In the genomic region with DNA sequence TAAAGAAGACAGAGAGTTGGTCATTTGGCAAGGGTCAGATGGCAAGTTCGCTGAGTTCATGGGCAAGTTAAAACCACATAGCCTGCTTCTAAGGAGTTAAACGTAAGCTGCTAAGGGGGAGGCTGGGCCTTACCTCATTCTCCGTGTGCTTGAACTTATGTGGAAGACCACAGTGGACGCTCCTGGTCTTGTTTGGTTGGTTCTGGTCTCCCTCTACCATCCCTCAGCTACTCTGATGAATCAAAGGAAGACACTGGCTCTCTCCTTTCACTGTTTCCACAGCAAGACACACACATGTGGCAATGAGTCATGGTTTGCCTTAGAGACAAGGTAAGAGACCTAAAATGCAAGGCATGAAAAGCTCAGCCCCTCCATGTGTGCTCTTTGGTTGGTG, we compare ENCODE assay signal across 23 mouse cellular contexts.
A peak's percentile ranks its signal among the peaks of the same experiment; 100 is the strongest.
DNase-seq lines count a peak whose midpoint lies in the region; ATAC-seq and TF ChIP-seq lines count a peak whose summit lies in the region.
"Had no signal": no experiment of that assay in that cellular context is flagged by ENCODE, and none has a peak within 500 bp of the region (broad histone marks: within the 10 kb centered on the region; RNA-seq: fewer than 3 reads in every experiment).

No protein-coding gene starts in this region.

- TF ChIP-seq CTCF in kidney, postnatal 0 days (IDR thresholded peaks at IDR 0.05; ENCODE audit: low read depth): no peak
- no peak for TF ChIP-seq CTCF in kidney, adult 2 months (conservative IDR thresholded peaks at IDR 0.05; ENCODE audit: insufficient read depth, insufficient read length, low read depth, low read length)
- TF ChIP-seq CTCF in G1E (IDR thresholded peaks at IDR 0.05; ENCODE audit: low read depth, low read length) (no peak), Patski (IDR thresholded peaks at IDR 0.05) (no peak)

- POLR2A ChIA-PET in Patski (lab: Charles Lee): no interaction called here

- H3K9me3 ChIP-seq in kidney, postnatal 0 days (replicated peaks; ENCODE audit: low read length): no peaks in the 10 kb centered on the region
- H3K9me3 ChIP-seq in G1E (replicated peaks): no peaks in the 10 kb centered on the region
- H3K9me3 ChIP-seq in neural tube, embryonic 14.5 days (ENCODE audit: control insufficient read depth, low read length): no peaks in the 10 kb centered on the region
- H3K9me3 ChIP-seq: embryonic facial prominence, embryonic 13.5 days; heart, embryonic 10.5 days; hindbrain, embryonic 12.5 days; intestine, embryonic 15.5 days; liver, embryonic 12.5 days; lung, embryonic 15.5 days; midbrain, embryonic 12.5 days had no signal

- in situ Hi-C loops in Patski (cut with MboI; ENCODE audit: low pct_unique_long_range_greater_than_20kb): loop anchor here (25.0 kb wide), 1 partner anchor 205 kb away; no protein-coding TSS in a partner anchor

- H3K27me3 ChIP-seq in kidney, postnatal 0 days (ENCODE audit: insufficient read depth, low read length): no peaks in the 10 kb centered on the region
- H3K27me3 ChIP-seq in kidney, adult 2 months (replicated peaks; ENCODE audit: control insufficient read depth, insufficient read depth, low read length): no peaks in the 10 kb centered on the region
- H3K27me3 ChIP-seq in G1E (ENCODE audit: insufficient read depth, low read length) (peaks cover 6% of the 10 kb centered on the region; the same call in 1 of the 2 replicates), Patski (peaks cover 59% of the 10 kb centered on the region)
- H3K27me3 ChIP-seq in neural tube, embryonic 14.5 days (ENCODE audit: control insufficient read depth, insufficient read depth, low read length): no peaks in the 10 kb centered on the region
- H3K27me3 ChIP-seq: hindbrain, embryonic 12.5 days; intestine, embryonic 15.5 days; lung, embryonic 15.5 days had no signal

- 0 out of 2 replicates have a peak, but pooled peaks cover 10% of the 10 kb centered on the region for H3K4me1 ChIP-seq in kidney, postnatal 0 days (replicated peaks; ENCODE audit: insufficient read depth, low read length)
- peaks cover 6% of the 10 kb centered on the region; the same call in 1 of the 2 replicates for H3K4me1 ChIP-seq in kidney, adult 2 months (ENCODE audit: control insufficient read depth, insufficient read depth, low read length)
- peaks cover 67% of the 10 kb centered on the region for H3K4me1 ChIP-seq in G1E (ENCODE audit: insufficient read depth, low read depth, low read length)
- H3K4me1 ChIP-seq in neural tube, embryonic 14.5 days (ENCODE audit: control insufficient read depth, insufficient read depth, low read length): peaks cover 29% of the 10 kb centered on the region
- H3K4me1 ChIP-seq: liver, embryonic 12.5 days; lung, embryonic 15.5 days had no signal

- CTCF ChIA-PET in Patski (lab: Charles Lee): interaction anchor here (1.0 to 2.7 kb wide), 7 partner anchors 18 to 399 kb away, joined by 3 to 10 read pairs (median 3); no protein-coding TSS in a partner anchor

- WGBS in kidney, postnatal 0 days: 5% methylated on average over 4 of the region's 4 CpGs
- 50% methylated on average over 4 of the region's 4 CpGs for WGBS in kidney, adult 2 months
- WGBS in neural tube, embryonic 14.5 days: 17% methylated on average over 4 of the region's 4 CpGs

- peak overlapping the region; percentile 47; the same call in 1 of the 2 replicates for H3K27ac ChIP-seq in kidney, postnatal 0 days
- no peak overlapping the region for H3K27ac ChIP-seq in kidney, adult 2 months (ENCODE audit: insufficient read depth, low read depth, low read length)
- no peak overlapping the region for H3K27ac ChIP-seq in neural tube, embryonic 14.5 days (ENCODE audit: low read depth, low read length)
- H3K27ac ChIP-seq: embryonic facial prominence, embryonic 13.5 days; heart, embryonic 10.5 days; hindbrain, embryonic 12.5 days; intestine, embryonic 15.5 days; liver, embryonic 12.5 days; lung, embryonic 15.5 days; macrophage; midbrain, embryonic 12.5 days had no signal

- H3K4me2 ChIP-seq in kidney, postnatal 0 days (ENCODE audit: low read length): no peak overlapping the region
- no peak overlapping the region for H3K4me2 ChIP-seq in neural tube, embryonic 14.5 days (ENCODE audit: low read depth, low read length)
- H3K4me2 ChIP-seq: embryonic facial prominence, embryonic 13.5 days; hindbrain, embryonic 12.5 days; intestine, embryonic 15.5 days; liver, embryonic 12.5 days; lung, embryonic 15.5 days; midbrain, embryonic 12.5 days had no signal

- no peak overlapping the region for H3K4me3 ChIP-seq in kidney, postnatal 0 days (replicated peaks; ENCODE audit: low read depth, low read length)
- no peak overlapping the region for H3K4me3 ChIP-seq in kidney, adult 2 months (ENCODE audit: insufficient read depth, low read depth, low read length)
- H3K4me3 ChIP-seq in G1E (ENCODE audit: low read depth, low read length): peak overlapping the region; percentile 49; the same call in 1 of the 2 replicates
- no peak overlapping the region for H3K4me3 ChIP-seq in neural tube, embryonic 14.5 days (ENCODE audit: low read depth, low read length)
- H3K4me3 ChIP-seq: embryonic facial prominence, embryonic 13.5 days; heart, embryonic 10.5 days; hindbrain, embryonic 12.5 days; intestine, embryonic 15.5 days; liver, embryonic 12.5 days; lung, embryonic 15.5 days; midbrain, embryonic 12.5 days had no signal

- H3K9ac ChIP-seq in kidney, postnatal 0 days (ENCODE audit: low read depth, low read length): no peak overlapping the region
- 0 out of 2 replicates have a peak overlapping the region, but pooled peaks have one; percentile 1 for H3K9ac ChIP-seq in neural tube, embryonic 14.5 days (replicated peaks; ENCODE audit: low read depth, low read length)
- H3K9ac ChIP-seq: embryonic facial prominence, embryonic 13.5 days; hindbrain, embryonic 12.5 days; intestine, embryonic 15.5 days; liver, embryonic 12.5 days; lung, embryonic 15.5 days; midbrain, embryonic 12.5 days had no signal

- no peak for DNase-seq in kidney, postnatal 0 days (ENCODE audit: low spot score)
- no peak for DNase-seq in kidney, adult 2 months
- no peak for DNase-seq in G1E (ENCODE audit: low spot score)
- no peak for DNase-seq in Patski (ENCODE audit: low read depth, low spot score)
- no peak for DNase-seq in heart, adult 11 months
- no peak for DNase-seq in gastrocnemius, postnatal 25 days
- DNase-seq: adrenal gland, adult 8-10 months; cerebellum, adult 9-10 months; gastrocnemius, postnatal 36 days; heart, postnatal 10 days; retina, postnatal 1 day; right cerebral cortex, postnatal 4 days; thymus, adult 2 months had no signal

- no peaks in the 10 kb centered on the region for H3K36me3 ChIP-seq in kidney, postnatal 0 days (ENCODE audit: insufficient read depth, low read length)
- no peaks in the 10 kb centered on the region for H3K36me3 ChIP-seq in kidney, adult 2 months (ENCODE audit: control insufficient read depth, insufficient read depth, low read length)
- H3K36me3 ChIP-seq in G1E (replicated peaks): no peaks in the 10 kb centered on the region
- H3K36me3 ChIP-seq in neural tube, embryonic 14.5 days (ENCODE audit: control insufficient read depth, insufficient read depth, low read length): no peaks in the 10 kb centered on the region
- H3K36me3 ChIP-seq: embryonic facial prominence, embryonic 13.5 days; heart, embryonic 10.5 days; hindbrain, embryonic 12.5 days; intestine, embryonic 15.5 days; liver, embryonic 12.5 days; lung, embryonic 15.5 days; midbrain, embryonic 12.5 days had no signal

- peak; percentile 38; the same call in 1 of the 2 replicates for ATAC-seq in kidney, postnatal 0 days (replicated peaks; ENCODE audit: low FRiP score, low read depth)
- ATAC-seq in G1E (ENCODE audit: extremely low read depth, insufficient number of reproducible peaks, low FRiP score, poor library complexity, severe bottlenecking) (no peak), Patski (peak; percentile 75)
- ATAC-seq in neural tube, embryonic 14.5 days (ENCODE audit: low read depth): no peak
- ATAC-seq: forebrain, embryonic 16.5 days; intestine, embryonic 15.5 days; liver, embryonic 12.5 days had no signal

- no peak for TF ChIP-seq POLR2A in kidney, adult 2 months (IDR thresholded peaks at IDR 0.05; ENCODE audit: low read depth, low read length)

Comparison
In these comparisons a context has a peak if more than half of its experiments do, and no peak if none do; other contexts are left out.
1. ATAC-seq: peak in kidney, postnatal 0 days (single experiment) and Patski (single experiment); none in G1E (single experiment) and neural tube, embryonic 14.5 days (single experiment).